Mouse (Mus musculus): Measurements from ENCODE around the gene Col4a2.

DNA sequence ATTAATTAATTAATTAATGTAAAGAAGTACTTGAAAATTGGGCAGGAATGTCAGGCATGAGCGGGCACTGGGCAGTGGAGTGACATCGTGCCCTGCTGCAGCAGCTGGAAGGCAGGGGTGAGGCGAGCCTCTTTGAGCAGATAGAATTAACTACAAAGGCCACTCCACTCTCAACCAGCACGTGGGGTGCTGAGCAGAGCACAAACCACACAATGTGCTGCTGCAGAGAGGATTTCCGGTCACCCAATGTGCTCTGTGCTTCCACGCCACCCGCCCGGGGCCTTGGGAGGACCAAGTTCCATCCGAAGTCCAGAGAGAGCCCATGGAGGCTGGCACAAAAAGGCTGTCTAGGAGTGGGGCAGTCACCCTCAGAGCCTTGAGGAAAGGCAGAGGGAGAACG lies 29.4 kb upstream of the Col4a2 start:
- no peak for TF ChIP-seq CTCF (IDR thresholded peaks at IDR 0.05; ENCODE audit: extremely low read depth, insufficient read depth, low read length)
- TF ChIP-seq POLR2A (IDR thresholded peaks at IDR 0.05; ENCODE audit: extremely low read depth, insufficient read depth, low read length) = no peak
